Mouse (Mus musculus) MEL-GATA-1-ER (cell line): ENCODE results near the gene Pdzd2.
A peak's percentile ranks its signal among the peaks of the same experiment; 100 is the strongest.

Experiments
- DNase-seq: peaks from one replicate; pipeline ENCODE4 v3.0.0-alpha.2; 2012; ENCODE audit warnings: low read depth; ENCODE audit errors: extremely low read depth

The Pdzd2 gene

DNA sequence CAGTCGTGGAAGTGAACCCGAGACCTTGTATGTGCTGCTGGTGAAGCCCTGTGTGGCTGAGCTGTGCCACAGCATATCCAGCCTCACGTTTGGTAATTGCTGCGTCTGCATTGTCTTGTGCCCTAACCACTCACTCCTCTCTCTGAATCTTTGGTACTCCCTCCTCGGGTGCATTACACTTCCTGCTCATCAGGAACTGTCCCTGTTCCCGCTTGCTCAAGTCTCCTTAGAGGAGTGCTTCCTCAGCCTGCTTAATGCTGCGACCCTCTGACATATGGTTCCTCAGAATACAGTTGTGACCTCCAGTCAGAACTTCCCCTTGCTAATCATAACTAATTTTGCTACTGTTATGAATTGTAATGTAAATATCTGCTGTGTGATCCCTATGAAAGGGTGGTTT, 383.8 kb downstream of the Pdzd2 start:
- no peak for DNase-seq

DNA sequence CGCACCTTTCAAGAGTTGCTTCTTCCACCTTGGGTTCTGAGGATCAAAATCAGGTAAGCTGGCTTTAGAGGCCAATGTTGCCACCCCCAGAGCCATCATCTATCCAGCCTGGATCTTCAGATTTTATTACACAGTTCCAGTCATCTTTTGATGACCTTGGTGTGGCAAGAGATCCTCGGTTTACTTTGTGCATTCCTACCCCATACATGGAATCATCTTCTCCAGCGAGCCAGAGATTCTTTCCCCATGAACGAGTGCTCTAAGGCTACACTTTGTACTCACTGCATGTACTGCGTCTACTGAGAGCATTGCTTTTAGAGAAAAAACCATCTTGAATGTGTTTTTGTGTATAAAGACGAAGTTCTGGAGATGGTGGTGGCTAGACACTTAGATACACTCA, 384.5 kb downstream of the Pdzd2 start:
- no peak for DNase-seq

DNA sequence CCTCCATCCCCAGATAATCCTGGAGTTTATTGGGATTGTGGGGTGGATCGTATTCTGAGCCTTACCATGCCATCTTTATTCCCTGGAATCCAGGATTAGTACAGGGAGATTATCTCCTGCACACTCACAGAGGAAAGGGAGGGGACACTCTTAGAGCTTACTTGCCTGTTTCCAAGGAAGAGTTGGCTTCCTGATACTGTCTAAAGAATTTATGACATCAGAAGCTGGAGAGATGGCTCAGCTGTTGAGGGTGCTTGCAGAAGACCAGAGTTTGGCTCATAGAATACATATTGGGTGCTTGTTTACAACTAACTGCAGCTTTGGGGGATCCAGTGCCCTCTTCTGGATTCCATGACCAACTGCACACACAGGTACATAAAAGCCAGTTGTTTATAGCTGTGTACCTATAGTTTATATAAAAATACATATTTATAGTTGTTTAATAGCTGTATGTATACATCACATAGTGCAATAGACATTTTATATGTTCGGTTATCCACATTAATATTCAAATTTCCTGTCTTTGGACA, 385.4 kb downstream of the Pdzd2 start:
- no peak for DNase-seq

DNA sequence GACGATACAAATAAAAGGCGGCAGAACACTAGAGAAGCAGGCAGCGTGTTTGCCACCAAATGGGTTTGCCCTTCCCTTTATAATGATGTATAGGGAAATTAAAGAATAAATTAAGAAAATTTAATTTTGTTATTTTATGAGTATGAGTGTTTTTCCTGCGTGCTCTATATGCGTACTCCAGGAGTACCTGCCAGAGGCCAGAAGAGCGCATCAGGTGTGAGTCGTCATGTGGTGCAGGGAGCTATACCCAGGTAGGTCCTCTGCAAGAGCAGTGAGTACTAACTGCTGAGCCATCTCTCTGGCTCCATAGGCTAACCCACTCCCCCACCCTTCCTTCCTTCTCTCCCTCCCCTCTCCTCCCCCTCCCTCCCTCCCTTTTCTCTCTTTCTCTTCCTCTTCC, 388.3 kb downstream of the Pdzd2 start:
- DNase-seq, result no peak

DNA sequence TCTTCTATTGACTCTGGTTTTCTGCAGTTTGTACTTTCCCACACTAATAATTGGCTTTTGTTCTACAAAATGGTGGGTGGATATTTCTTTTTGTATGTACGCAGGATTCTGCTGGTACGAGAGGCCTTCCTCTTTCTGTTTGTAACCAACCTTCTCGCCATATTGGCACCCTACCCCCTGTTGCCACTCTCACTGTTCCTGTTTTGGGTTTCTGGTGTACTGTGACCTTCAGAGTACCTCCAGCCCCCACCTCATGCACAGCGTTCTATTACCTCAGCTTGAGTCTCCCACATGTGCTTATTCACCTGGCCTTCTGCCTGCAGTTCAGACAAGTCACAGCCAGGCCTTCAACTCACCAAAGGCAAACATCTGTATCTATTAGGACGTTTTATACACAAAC, 389.9 kb downstream of the Pdzd2 start:
- DNase-seq, result no peak

DNA sequence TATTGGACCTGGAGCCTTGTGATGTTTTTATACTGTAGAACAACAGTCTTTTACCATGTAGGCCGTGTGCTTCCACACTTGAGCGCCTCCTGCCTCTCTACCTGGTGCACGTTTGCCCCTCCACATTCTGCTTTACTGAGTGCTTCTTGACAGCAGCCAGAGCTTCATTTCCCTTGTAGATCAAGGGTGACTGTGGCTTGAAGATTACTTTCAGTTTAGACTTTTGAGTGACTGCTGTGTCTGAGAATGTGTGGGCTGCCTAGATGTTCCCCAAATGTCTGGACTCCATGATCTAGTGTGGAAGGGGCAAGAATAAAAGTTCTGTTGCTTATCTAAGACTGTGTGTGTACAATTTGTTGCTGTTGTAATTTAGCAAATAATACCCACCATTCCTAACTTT, 390.8 kb downstream of the Pdzd2 start:
- no peak for DNase-seq

DNA sequence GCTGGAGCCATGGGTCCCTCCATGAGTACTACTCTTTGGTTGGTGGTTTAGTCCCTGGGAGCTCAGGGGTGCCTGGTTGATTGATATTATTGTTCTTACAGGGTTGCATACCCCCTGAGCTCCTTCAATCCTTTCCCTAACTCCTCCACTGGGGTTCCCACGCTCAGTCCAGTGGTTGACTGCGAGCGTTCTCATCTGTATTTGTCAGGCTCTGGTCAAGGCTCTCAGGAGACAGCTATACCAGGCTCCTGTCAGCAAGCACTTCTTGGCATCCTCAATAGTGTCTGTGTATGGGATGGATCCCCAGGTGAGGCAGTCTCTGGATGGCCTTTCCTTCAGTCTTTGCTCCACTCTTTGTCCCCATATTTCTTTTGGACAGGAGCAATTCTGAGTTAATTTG, 392.8 kb downstream of the Pdzd2 start:
- no peak for DNase-seq

DNA sequence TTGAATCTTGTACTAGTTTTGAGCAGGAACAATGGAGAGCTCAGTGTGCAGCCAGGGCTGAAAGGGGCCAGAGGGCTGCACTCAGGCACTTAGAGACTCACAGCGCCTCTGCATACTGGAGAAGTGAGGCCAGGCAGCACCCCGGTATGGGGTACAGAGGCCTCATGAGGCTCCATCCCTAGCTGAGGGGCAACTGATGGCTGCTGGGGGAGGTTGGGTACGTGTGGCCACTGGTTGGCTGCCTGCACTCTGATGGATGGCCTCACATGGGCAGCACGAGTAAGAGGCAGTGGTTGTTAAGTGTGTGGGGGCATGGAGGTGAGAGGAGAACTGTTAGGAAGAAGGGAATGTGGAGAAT, 398.3 kb downstream of the Pdzd2 start:
- no peak for DNase-seq

DNA sequence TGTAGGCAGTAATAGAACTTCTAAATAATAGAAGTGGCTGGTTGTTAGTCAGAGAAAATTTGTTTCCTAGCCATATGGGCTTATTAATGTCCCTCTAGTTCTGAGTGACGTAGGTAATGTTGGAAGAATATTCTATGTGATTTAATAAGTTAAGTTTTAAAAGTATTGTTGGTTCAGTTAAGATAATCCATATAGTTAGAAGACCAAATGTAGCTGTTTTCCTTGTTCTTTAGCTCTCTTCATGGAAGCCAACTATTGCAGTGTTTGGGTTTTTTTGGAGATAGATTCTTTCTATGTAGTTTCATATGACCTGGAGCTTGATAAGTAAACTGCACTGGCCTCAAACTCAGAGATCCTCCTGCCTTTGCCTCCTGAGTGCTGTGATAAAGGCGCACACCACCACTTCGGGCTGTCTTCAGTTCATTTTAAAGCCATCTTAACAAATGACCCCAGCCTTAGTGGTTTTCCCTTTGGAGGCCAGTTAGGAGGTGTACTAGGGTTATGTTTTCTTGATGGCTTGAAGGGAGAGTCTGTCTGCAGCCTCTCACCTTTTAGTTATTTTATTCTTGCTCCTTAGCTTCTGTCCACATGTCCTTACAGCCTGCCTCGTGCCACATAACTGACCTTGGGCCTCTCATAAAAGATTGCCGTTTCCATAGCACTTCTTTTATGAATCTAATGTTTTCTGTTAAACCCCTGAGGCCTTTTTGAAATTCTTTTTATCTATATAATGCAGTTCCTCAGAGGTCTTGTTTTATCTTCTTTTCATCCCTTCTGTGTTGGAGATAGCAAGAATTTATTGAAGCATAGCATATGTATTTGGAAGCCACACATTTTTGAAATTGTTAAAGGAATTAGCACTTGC, 399.0 kb downstream of the Pdzd2 start:
- DNase-seq, result peak; percentile 78

DNA sequence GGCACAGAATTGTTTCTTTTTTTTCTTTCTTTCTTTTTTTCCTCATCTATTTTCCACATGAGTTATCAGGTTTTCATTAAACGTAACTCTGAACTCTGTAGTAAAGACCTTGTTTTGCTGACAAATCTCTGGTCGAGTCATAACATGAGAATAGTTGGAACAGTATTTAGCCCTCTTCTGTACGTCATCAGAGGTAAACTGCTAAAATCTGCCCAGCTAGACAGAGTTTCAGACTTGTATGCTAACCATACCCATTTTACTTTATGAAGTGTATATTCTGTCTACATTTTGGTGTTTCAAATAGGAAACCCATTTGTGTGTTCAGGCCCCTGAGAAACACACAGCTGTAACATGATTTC, 402.0 kb downstream of the Pdzd2 start:
- no peak for DNase-seq

DNA sequence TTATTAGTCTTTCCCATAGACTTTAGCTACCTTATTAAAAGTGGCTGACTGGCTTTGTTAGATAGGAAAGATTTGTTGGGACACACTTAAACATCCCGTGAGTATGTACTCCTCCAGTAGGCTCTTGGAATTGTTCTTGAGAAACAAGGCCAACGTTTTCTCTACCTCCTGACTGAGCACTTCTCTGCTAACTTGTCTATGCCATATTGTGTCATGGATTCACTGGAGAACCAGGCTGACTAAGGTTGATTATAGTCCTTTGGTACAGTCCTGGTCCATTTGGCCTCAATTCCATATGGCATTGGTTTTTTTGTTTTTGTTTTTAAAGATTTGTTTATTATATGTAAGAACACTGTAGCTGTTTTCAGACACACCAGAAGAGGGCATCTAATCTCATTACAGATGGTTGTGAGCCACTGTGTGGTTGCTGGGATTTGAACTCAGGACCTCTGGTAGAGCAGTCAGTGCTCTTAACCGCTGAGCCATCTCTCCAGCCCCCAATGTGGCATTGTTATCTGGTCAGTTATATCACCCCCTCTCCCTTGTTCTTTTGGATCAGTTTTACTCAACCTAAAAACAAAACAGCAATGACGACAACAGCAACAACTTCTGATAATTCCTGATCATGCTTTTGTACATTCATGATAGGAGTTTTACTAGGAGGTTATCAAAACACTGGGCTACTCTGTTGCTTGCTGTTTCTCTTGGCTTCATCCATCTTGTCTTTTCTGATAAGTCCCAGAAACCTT, 402.5 kb downstream of the Pdzd2 start:
- DNase-seq, result peak; percentile 67

DNA sequence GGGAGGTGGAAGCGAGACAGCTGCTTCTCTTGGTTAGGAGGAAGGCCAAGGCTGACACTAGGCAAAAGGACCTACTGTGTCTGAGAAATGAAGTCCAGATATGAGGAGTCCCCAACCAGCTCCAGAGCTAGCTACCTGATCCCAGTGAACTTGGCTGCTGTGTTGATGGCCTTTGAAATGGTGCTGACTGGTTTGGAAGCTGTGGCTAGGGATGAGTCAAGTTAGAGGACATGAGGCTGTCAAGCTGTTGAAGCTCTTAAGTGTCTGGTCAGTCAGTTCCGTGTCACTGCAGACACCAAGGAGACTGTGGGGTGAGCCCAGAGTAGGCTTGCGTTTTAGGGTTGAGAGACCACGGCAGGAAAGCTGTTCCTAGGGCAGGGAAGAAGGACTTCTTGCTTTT, 405.3 kb downstream of the Pdzd2 start:
- no peak for DNase-seq

DNA sequence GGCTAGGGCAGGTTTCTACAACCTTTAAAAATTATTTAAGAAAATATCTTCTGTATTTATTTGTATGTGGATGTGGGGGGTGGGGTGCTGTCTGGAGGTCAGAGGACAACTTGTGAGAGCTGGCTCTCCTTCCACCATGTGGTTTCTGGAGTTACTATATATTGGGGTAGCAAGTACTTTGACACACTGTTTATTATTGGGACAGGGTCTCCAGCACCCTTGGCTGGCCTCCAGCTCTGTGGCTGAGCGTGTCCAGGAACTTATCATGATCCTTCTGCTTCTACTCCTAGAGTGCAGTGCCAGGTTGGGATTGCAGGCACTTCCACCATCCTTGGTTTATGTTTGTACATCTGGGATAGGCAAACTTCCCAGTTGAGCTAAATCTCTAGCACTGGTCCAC, 408.4 kb downstream of the Pdzd2 start:
- DNase-seq, result no peak

DNA sequence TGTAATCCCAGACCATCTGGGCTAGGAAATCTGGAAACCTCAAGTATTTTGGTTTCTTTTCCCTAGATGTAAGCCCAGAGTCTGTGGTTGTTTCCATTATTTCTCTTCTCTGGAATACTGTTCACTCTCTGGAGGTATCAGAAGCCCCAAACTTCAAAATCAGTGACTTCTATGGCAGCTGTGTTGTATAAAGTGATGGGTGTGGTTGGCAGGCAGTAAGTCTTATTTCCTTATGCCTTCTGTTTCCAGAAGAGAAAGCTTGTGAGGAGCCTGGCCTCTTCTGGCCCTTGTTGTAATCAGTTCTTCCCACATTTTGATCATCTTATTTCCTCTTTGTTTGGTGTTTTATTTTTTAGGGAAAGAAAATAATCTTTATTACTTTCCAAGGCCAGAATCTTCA, 408.8 kb downstream of the Pdzd2 start:
- DNase-seq, result no peak

DNA sequence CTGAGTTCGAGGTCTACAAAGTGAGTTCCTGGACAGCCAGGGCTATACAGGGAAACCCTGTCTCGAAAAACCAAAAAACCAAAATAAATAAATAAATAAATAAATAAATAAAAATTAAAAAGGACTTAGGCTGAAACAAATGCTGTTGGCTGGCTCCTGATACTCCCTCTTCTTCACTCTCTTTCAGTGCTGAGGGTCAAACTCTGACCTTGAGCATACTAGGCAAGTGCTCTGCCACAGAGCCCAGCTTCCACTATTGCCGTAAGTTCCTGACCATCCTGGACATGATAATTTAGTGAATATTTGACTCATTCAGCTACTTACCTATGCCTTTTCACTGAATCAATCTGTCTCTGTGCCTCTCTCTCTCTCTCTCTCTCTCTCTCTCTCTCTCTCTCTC, 409.3 kb downstream of the Pdzd2 start:
- DNase-seq, result no peak

DNA sequence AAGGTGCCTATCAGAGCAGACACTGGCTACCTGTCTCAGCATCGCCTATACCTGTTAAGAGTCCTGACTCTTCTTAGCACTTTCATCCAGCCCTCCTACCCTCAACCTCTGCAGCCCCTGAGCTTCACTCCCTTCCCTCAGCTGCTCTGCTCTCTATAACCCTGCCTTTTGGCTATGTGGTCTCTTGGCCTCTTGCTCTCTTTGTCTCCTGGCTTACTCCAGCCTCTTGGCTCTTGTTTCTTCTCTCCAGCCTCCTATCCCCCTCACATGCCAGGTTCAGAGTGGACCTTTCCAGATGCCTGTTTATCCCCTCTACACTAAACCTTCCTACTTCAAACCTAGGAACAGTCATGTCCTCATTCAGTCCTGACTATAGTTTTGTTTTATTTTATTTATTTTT, 415.4 kb downstream of the Pdzd2 start:
- DNase-seq, result no peak

DNA sequence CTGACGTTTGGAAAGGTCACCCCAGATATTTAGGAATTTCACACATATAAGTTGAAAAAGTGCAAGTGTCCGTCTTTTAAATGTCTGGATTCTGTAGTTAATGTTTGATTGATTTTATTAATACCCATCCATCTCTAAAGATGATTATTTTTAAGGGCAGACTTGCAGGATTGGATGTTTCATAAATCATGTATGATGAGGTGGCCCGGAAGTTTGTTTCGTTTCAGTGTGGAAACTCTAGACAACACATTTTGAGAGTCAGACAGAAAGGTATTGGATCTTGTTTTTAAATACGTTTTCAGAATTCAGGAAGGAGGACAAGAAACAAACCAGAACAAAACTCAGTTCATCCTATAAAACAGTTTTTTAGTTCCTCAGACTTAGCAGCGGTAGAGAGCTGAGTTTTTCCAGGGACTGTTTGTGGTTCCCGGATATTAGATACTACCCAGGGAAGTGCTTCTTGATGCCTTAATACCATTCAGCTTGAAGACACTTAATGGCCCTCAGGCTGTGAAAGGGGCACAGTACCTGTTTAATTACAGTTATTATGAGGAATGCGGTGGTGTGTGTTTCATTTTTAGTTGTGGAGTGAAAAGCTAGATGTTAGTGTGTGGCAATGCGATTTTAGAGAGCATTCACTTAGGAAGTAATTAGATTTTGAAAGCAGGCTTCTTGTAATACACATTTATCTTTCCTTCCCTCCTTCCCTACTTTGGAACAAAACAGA, 416.9 kb downstream of the Pdzd2 start:
- DNase-seq, result no peak

DNA sequence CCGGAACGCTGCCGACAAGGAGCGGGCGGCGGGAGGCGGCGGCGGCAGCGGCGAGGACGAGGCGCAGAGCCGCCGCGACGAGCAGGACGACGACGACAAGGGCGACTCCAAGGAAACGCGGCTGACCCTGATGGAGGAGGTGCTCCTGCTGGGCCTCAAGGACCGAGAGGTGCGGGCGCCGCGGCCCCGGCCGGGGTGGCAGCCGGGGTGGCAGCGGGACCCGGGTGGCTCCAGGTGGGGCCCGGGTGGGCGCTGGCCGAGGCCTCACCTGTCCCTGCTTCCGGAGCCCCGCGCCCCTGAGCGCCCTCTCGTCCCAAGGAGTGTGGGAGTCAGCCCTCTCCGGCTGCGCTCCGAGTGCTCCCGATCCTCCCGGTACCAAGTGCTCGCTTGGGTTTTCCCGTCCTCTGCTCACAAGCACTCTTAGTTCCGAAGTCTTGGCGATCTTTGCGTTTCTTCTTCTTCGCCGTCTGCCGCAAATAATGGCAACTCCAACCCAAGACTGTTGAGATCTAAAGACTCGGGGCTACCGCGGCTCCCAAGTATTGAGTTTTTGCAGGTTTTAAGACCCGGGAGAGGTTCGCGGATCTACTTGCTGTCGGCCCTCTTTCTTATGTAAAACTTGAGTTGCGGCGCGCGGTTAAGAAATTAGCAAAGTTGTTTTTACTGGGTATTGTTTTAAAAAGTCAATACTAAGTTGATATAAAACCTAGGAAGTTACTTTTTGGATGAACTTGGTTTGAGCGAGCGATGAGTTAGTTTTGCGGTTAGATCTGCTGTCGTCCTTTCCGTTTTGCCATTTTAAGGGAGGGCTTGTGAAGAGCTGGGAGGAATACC, 417.7 kb downstream of the Pdzd2 start, which contains the start of gene 1810049J17Rik:
Gene 1810049J17Rik (minus strand): TSS at position 112 of the 834 bp plus-strand sequence.
- DNase-seq, result no peak

DNA sequence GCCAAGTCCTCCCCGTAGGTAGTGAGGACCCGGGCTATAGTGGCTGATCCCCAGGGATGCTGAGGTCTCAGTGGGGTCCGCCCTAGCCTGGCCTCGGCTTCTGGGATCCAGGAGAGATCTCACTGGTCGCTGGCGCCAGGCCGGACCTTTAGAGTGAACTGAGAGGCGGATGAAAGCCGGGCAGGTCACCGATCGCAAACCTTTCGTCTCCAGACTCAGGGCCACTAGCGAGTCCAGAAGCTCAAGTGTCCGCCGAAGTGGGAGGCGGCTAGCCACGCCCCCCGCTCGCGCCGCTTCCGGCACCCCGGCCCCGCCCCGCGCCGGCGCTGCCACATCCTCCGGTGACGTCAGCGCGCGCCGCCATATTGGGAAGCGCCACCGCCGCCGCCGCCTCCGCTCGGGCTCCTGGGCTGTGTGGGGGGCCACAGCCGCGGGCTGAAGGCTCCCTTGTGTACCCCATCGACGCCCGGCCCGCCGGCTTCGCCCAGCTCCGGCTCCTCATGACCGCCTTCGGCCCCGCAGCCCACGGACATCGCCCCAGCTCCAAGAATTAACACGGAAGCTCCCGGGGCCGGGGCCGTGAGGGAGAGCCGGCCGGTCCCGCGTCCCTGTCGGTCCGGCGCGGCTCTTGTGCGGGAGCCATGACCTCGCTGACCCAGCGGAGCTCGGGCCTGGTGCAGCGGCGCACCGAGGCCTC, 418.5 kb downstream of the Pdzd2 start, which contains the start of gene Golph3:
Gene Golph3 (plus strand): TSS at position 360 of the 697 bp plus-strand sequence.
- DNase-seq, result peak; percentile 64

DNA sequence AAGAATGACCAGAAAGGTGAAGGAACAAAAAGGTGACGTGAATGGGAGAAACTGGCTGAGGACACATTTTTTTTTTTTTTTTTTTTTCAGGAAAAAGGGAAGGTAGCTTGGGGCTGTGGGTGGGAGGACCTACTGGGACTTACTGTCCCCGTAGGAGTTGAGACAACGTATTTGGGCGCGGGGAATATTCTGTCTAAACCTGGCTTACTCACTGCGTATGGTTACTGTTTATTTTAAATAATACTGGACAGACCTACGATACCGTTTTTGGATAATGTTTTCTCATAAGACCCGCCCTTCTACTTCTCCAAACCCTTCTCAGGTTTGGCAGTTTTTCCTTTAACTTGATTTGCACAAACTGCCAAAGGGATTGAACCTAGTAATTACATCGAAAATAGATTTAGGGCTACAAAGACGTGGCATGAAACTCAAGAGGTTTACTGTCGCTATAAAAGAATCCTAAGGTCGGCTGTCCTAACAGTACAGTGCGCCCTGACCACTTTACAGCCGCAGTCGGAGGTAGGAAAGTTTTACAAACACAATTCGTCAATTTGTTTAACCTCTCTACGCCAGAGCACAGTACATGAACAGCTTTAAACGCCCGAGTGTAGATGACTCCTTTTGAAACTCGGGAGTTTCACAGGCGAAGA, 419.2 kb downstream of the Pdzd2 start:
- DNase-seq, result no peak
